Mouse (Mus musculus) myocyte (in vitro differentiated cells): ENCODE measurements around the gene Pkp4.

ENCODE experiments used
- CEBPB ChIP-seq: IDR thresholded peaks from 2 replicates; pipeline ENCODE4 v1.6.1; 2011; ENCODE audit warnings: mild to moderate bottlenecking, moderate library complexity; ENCODE audit not compliant: poor library complexity, insufficient read depth, severe bottlenecking
- MAX ChIP-seq: IDR thresholded peaks from one replicate; pipeline ENCODE4 v1.6.1; 2011; ENCODE audit warnings: low read depth, mild to moderate bottlenecking, control low read depth
- POLR2A ChIP-seq: IDR thresholded peaks from one replicate; pipeline ENCODE4 v1.6.1; 2011; ENCODE audit warnings: low read depth, mild to moderate bottlenecking, control low read depth, moderate library complexity; ENCODE audit not compliant: insufficient read length
- POLR2AphosphoS2 ChIP-seq: IDR thresholded peaks from one replicate; pipeline ENCODE4 v1.6.1; 2011; ENCODE audit warnings: low read depth, control low read depth; ENCODE audit not compliant: insufficient read length
- USF1 ChIP-seq: IDR thresholded peaks from one replicate; pipeline ENCODE4 v1.6.1; 2011; ENCODE audit warnings: low read depth, mild to moderate bottlenecking, control low read depth, moderate library complexity

GRCm38 (mm10) chr2:59290391-59290790, 129.7 kb downstream of the Pkp4 start:
- TF ChIP-seq POLR2A (no peak), POLR2AphosphoS2 (no peak), USF1 (no peak), CEBPB (no peak), MAX (no peak)
